Mouse (Mus musculus) subcutaneous adipose tissue, adult 2 months (tissue): Measurements from ENCODE around the gene Gm11634. TPM values are rescaled to one million over a fixed set of nuclear protein-coding genes. Genes with fewer than 3 reads are reported as not detected.

Experiments used
- polyA plus RNA-seq: library from polyadenylated mRNA; depleted of rRNA; stranded (reverse); fragments of >200 nt; gene quantifications from 2 replicates; pipeline ENCODE4 v1.2.3, GENCODE M21; 2012; ENCODE audit warnings: low replicate concordance; rRNA removed

The Gm11634 gene
- not detected in 2 replicates for polyA plus RNA-seq

GRCm38 (mm10) chr11:101599156-101599555 is at the start of gene Gm11634:
Gene Gm11634 (minus strand): TSS chr11:101599256.

GRCm38 (mm10) chr11:101626995-101627856 is 28.2 kb upstream of the Gm11634 start, which contains the start of gene Rdm1:
Gene Rdm1 (plus strand): TSS chr11:101627195.

GRCm38 (mm10) chr11:101582054-101583035 is 16.7 kb downstream of the Gm11634 start, which contains the start of gene Tmem106a:
Gene Tmem106a (plus strand): TSS chr11:101582242.

GRCm38 (mm10) chr11:101551751-101552475 is 47.1 kb downstream of the Gm11634 start, which contains the start of the genes Brca1 and Nbr1:
Gene Brca1 (minus strand): TSS chr11:101551955.
Gene Nbr1 (plus strand): TSS chr11:101552149.

Other genes with a start within 250 kb of the Gm11634 start
- 0.08 and 0.09 TPM in 2 replicates for gene G6pc, start 231.7 kb downstream of the Gm11634 start, polyA plus RNA-seq
- gene Aarsd1, start 181.6 kb downstream of the Gm11634 start, polyA plus RNA-seq, result 29.0 and 32.6 TPM in 2 replicates
- 0.48 and 0.52 TPM in 2 replicates for gene Gm27029, start 174.5 kb downstream of the Gm11634 start, polyA plus RNA-seq
- 15.6 and 20.5 TPM in 2 replicates for gene Rundc1, start 174.2 kb downstream of the Gm11634 start, polyA plus RNA-seq
- gene Ptges3l, start 173.9 kb downstream of the Gm11634 start, polyA plus RNA-seq, result 9.3 and 9.4 TPM in 2 replicates
- gene Rpl27, start 157.0 kb downstream of the Gm11634 start, polyA plus RNA-seq, result 318 and 472 TPM in 2 replicates
- gene Ifi35, start 150.8 kb downstream of the Gm11634 start, polyA plus RNA-seq, result 66.3 and 93.8 TPM in 2 replicates
- gene Rnd2, start 134.3 kb downstream of the Gm11634 start, polyA plus RNA-seq, result 16.1 and 16.8 TPM in 2 replicates
- gene Vat1, start 133.0 kb downstream of the Gm11634 start, polyA plus RNA-seq, result 140 and 206 TPM in 2 replicates
- gene Brca1, start 47.3 kb downstream of the Gm11634 start, polyA plus RNA-seq, result 0.29 and 2.6 TPM in 2 replicates
- gene Nbr1, start 47.1 kb downstream of the Gm11634 start, polyA plus RNA-seq, result 110 and 123 TPM in 2 replicates
- gene Tmem106a, start 17.0 kb downstream of the Gm11634 start, polyA plus RNA-seq, result 80.3 and 135 TPM in 2 replicates
- gene Rdm1, start 27.9 kb upstream of the Gm11634 start, polyA plus RNA-seq, result 26.1 and 28.7 TPM in 2 replicates
- 18.6 and 33.7 TPM in 2 replicates for gene Arl4d, start 66.3 kb upstream of the Gm11634 start, polyA plus RNA-seq
- 12.2 and 16.9 TPM in 2 replicates for gene Dhx8, start 133.7 kb upstream of the Gm11634 start, polyA plus RNA-seq
- 0.82 and 1.7 TPM in 2 replicates for gene Etv4, start 186.1 kb upstream of the Gm11634 start, polyA plus RNA-seq